Mouse (Mus musculus) cerebellum, adult 2 months (tissue): ENCODE measurements at regions not wholly inside any gene's neighbourhood (a gene's known extent, or its start where the extent isn't known, plus 50 kb on each side); places are given as distances from the start of the nearest gene placed in this dataset.

Experiments used
- CTCF ChIP-seq: fragments of 200-500 bp; IDR thresholded peaks from 2 replicates; pipeline ENCODE4 v1.5.1; 2011; ENCODE audit warnings: low read depth, mild to moderate bottlenecking, control low read depth, low read length, moderate library complexity, borderline replicate concordance; ENCODE audit not compliant: insufficient read depth
- POLR2A ChIP-seq: fragments of 200-500 bp; IDR thresholded peaks from 2 replicates; pipeline ENCODE4 v1.6.1; 2011; ENCODE audit warnings: low read length, control low read depth, borderline replicate concordance; ENCODE audit not compliant: insufficient read depth

DNA sequence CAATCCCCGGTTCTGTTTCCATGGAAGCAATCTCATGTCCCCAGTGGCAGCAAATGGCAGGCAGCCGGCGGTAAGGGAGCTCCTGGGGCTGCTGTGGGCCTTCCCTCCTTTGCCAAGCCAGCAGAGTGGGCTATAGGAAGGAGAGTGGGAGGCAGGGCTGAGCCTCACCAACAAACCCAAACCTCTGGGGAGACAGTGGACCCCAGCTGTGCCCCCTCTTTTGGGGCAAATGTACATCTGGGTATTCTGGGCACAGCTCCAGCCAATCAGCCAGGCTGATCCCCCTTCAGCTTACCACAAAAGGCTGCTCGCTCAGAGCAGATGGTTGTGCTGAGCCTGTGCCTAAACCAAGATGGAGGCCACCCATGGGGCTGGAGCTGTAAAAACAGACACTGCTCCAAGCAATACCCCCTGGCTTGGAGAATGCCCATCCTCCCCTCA, 1532.3 kb upstream of the Gulo start:
- TF ChIP-seq CTCF (no peak), POLR2A (no peak)
